Mouse (Mus musculus): ENCODE measurements around the gene Tlx2. TPM values are rescaled to one million over a fixed set of nuclear protein-coding genes. Genes with fewer than 3 reads are reported as not detected.

Gene Tlx2
- total and polyA plus RNA-seq, 3 experiments = not detected

DNA sequence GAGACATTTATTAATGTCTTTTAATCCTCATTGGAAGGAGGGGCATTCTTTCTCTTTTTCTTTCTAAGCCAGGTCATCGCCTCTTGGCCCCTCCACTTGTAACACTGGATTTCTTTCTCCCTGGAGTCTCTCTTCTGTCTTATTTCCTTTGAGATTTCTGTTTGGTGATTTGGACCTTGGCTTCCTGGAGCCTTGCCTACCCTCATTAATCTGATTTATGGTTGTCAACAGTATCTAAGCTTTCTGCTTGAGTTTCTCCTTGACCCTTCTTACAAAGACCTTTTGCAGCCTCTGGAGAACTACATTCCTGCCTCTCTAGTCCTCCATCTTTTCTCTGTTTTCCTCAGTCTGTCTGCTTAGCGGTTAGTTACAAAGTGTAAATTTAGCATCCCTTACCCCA, 28.3 kb upstream of the Tlx2 start:
- peaks cover 27% of the 10 kb centered on the region for H3K4me1 ChIP-seq (ENCODE audit: insufficient read depth, low read depth, low read length)
- peaks cover 10% of the 10 kb centered on the region; the same call in 1 of the 2 replicates for H3K27me3 ChIP-seq (ENCODE audit: insufficient read depth, low read length)
- no peak overlapping the region for H3K4me3 ChIP-seq (ENCODE audit: low read depth, low read length)
- no peak for TF ChIP-seq GATA2 (IDR thresholded peaks at IDR 0.05; ENCODE audit: borderline replicate concordance, low read depth, low read length)
- no peak for DNase-seq (ENCODE audit: low spot score)
- H3K36me3 ChIP-seq (replicated peaks) = peaks cover 12% of the 10 kb centered on the region
- no peak for ATAC-seq (ENCODE audit: extremely low read depth, insufficient number of reproducible peaks, low FRiP score, poor library complexity, severe bottlenecking)
- peaks cover 5% of the 10 kb centered on the region for H3K9me3 ChIP-seq (replicated peaks)

- Histone ChIP-seq H3K4me3 (ENCODE audit: low read depth, low read length) (no peak overlapping the region), H3K4me1 (ENCODE audit: insufficient read depth, low read depth, low read length) (peaks cover 4% of the 10 kb centered on the region), H3K27me3 (ENCODE audit: insufficient read depth, low read length) (peaks cover 18% of the 10 kb centered on the region), H3K36me3 (replicated peaks) (no peaks in the 10 kb centered on the region), H3K9me3 (replicated peaks) (peaks cover 5% of the 10 kb centered on the region)
- DNase-seq (ENCODE audit: low spot score) = no peak
- TF ChIP-seq GATA1 (IDR thresholded peaks at IDR 0.05; ENCODE audit: borderline replicate concordance, low read length) (no peak), POLR2AphosphoS5 (IDR thresholded peaks at IDR 0.05; ENCODE audit: insufficient replicate concordance, low read depth, low read length) (no peak), CTCF (IDR thresholded peaks at IDR 0.05; ENCODE audit: low read depth, low read length) (no peak), GATA2 (IDR thresholded peaks at IDR 0.05; ENCODE audit: borderline replicate concordance, low read depth, low read length) (no peak), TAL1 (conservative IDR thresholded peaks at IDR 0.05; ENCODE audit: low read depth, low read length) (no peak)
- ATAC-seq (ENCODE audit: extremely low read depth, insufficient number of reproducible peaks, low FRiP score, poor library complexity, severe bottlenecking) = no peak
Observed at GRCm38 (mm10) chr6:83095968-83096367, 25.9 kb upstream of the Tlx2 start.

- TF ChIP-seq GATA2 (IDR thresholded peaks at IDR 0.05; ENCODE audit: borderline replicate concordance, low read depth, low read length) = no peak
- ATAC-seq (ENCODE audit: extremely low read depth, insufficient number of reproducible peaks, low FRiP score, poor library complexity, severe bottlenecking) (no peak), DNase-seq (ENCODE audit: low spot score) (no peak)
- Histone ChIP-seq H3K36me3 (replicated peaks) (no peaks in the 10 kb centered on the region), H3K27me3 (ENCODE audit: insufficient read depth, low read length) (peaks cover 45% of the 10 kb centered on the region), H3K4me1 (ENCODE audit: insufficient read depth, low read depth, low read length) (no peaks in the 10 kb centered on the region), H3K4me3 (ENCODE audit: low read depth, low read length) (no peak overlapping the region), H3K9me3 (replicated peaks) (peaks cover 5% of the 10 kb centered on the region)
Observed at GRCm38 (mm10) chr6:83092416-83093127, 22.5 kb upstream of the Tlx2 start.

DNA sequence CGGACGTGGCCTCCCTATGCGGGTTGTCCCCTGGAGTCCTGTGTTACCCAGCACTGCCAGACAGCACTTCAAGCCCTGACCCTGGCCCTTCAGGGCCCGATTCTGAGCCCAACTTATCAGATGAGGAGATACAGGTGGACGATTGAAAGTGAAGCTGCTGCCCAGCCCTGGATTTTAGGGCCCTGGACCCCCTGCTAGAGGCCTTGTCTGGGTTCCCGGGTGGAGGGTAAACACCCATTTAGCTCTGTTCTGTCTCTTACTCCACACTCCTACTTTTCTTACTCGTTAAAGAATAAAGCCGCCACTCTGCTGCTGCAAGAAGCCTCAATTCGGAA, 17.8 kb upstream of the Tlx2 start:
- no peak overlapping the region for H3K4me3 ChIP-seq (ENCODE audit: low read depth, low read length)
- peaks cover 62% of the 10 kb centered on the region for H3K27me3 ChIP-seq (ENCODE audit: insufficient read depth, low read length)
- TF ChIP-seq GATA1 (IDR thresholded peaks at IDR 0.05; ENCODE audit: borderline replicate concordance, low read length) (no peak), CTCF (IDR thresholded peaks at IDR 0.05; ENCODE audit: low read depth, low read length) (no peak), TAL1 (conservative IDR thresholded peaks at IDR 0.05; ENCODE audit: low read depth, low read length) (no peak), GATA2 (IDR thresholded peaks at IDR 0.05; ENCODE audit: borderline replicate concordance, low read depth, low read length) (no peak), POLR2AphosphoS5 (IDR thresholded peaks at IDR 0.05; ENCODE audit: insufficient replicate concordance, low read depth, low read length) (no peak)
- peaks cover 6% of the 10 kb centered on the region for H3K36me3 ChIP-seq (replicated peaks)
- no peaks in the 10 kb centered on the region for H3K9me3 ChIP-seq (replicated peaks)
- H3K4me1 ChIP-seq (ENCODE audit: insufficient read depth, low read depth, low read length) = peaks cover 5% of the 10 kb centered on the region; the same call in 1 of the 2 replicates
- DNase-seq (ENCODE audit: low spot score) (no peak), ATAC-seq (ENCODE audit: extremely low read depth, insufficient number of reproducible peaks, low FRiP score, poor library complexity, severe bottlenecking) (no peak)

DNA sequence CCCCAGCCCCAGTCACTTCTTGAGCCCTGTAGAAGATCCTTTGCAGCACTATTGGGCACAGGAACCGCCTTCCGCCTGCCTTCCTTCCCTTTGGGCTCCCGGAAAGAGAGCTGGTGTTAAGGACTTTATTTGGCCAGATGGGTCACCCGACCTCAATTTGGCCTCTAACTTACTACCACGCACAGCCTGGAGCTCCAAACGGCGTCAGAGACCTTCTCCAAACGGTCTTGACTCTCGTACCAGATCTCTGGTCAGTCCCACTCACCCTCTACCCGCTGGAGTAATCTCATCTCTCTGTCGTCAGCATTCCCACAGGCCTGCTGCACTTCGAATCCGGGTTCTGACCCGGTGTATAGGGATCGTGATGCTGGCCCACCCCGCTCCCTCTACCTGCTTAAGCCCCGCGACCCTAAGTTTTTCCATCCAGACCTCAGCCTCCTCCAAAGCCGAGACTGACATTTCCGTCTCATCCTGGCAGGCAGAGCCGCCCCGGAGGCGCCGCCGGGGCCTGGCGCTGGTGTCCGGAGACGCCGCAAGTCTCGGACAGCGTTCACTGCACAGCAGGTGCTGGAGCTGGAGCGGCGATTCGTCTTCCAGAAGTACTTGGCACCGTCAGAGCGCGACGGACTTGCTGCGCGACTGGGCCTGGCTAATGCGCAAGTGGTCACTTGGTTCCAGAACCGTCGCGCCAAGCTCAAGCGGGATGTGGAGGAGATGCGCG, 17.3 kb upstream of the Tlx2 start:
- H3K4me1 ChIP-seq (ENCODE audit: insufficient read depth, low read depth, low read length) = peaks cover 5% of the 10 kb centered on the region; the same call in 1 of the 2 replicates
- DNase-seq (ENCODE audit: low spot score) (no peak), ATAC-seq (ENCODE audit: extremely low read depth, insufficient number of reproducible peaks, low FRiP score, poor library complexity, severe bottlenecking) (no peak)
- H3K9me3 ChIP-seq (replicated peaks) = no peaks in the 10 kb centered on the region
- no peak overlapping the region for H3K4me3 ChIP-seq (ENCODE audit: low read depth, low read length)
- no peak for TF ChIP-seq POLR2AphosphoS5 (IDR thresholded peaks at IDR 0.05; ENCODE audit: insufficient replicate concordance, low read depth, low read length)
- no peak for TF ChIP-seq CTCF (IDR thresholded peaks at IDR 0.05; ENCODE audit: low read depth, low read length)
- TF ChIP-seq GATA2 (IDR thresholded peaks at IDR 0.05; ENCODE audit: borderline replicate concordance, low read depth, low read length) = no peak
- no peak for TF ChIP-seq GATA1 (IDR thresholded peaks at IDR 0.05; ENCODE audit: borderline replicate concordance, low read length)
- no peak for TF ChIP-seq TAL1 (conservative IDR thresholded peaks at IDR 0.05; ENCODE audit: low read depth, low read length)
- H3K36me3 ChIP-seq (replicated peaks) = peaks cover 12% of the 10 kb centered on the region
- peaks cover 57% of the 10 kb centered on the region for H3K27me3 ChIP-seq (ENCODE audit: insufficient read depth, low read length)

GRCm38 (mm10) chr6:83086121-83087035, 16.3 kb upstream of the Tlx2 start, which contains the start of gene Lbx2:
TSS of gene Lbx2 (plus strand) at chr6:83086367.
- TF ChIP-seq GATA1 (IDR thresholded peaks at IDR 0.05; ENCODE audit: borderline replicate concordance, low read length) (no peak), POLR2AphosphoS5 (IDR thresholded peaks at IDR 0.05; ENCODE audit: insufficient replicate concordance, low read depth, low read length) (no peak), TAL1 (conservative IDR thresholded peaks at IDR 0.05; ENCODE audit: low read depth, low read length) (no peak), GATA2 (IDR thresholded peaks at IDR 0.05; ENCODE audit: borderline replicate concordance, low read depth, low read length) (no peak), CTCF (IDR thresholded peaks at IDR 0.05; ENCODE audit: low read depth, low read length) (no peak)
- Histone ChIP-seq H3K36me3 (replicated peaks) (peaks cover 19% of the 10 kb centered on the region), H3K4me3 (ENCODE audit: low read depth, low read length) (no peak within 1 kb of the TSS), H3K9me3 (replicated peaks) (no peaks in the 10 kb centered on the region), H3K4me1 (ENCODE audit: insufficient read depth, low read depth, low read length) (peaks cover 5% of the 10 kb centered on the region; the same call in 1 of the 2 replicates), H3K27me3 (ENCODE audit: insufficient read depth, low read length) (peaks cover 57% of the 10 kb centered on the region)
- no peak for ATAC-seq (ENCODE audit: extremely low read depth, insufficient number of reproducible peaks, low FRiP score, poor library complexity, severe bottlenecking)
- no peak for DNase-seq (ENCODE audit: low spot score)
